Mouse (Mus musculus) frontal cortex, postnatal 14 days (tissue): ENCODE measurements around the gene Cish.

Experiments
- DNase-seq, 2 experiments: peaks; one replicate each; pipeline ENCODE4 v3.0.0; 2022; ENCODE audit warnings: low spot score in 2 of 2

Gene Cish

GRCm38 (mm10) chr9:107349321-107349720 is 53.5 kb downstream of the Cish start:
- no peak for DNase-seq
